Mouse (Mus musculus): Measurements from ENCODE around the gene Slx4. TPM values are rescaled to one million over a fixed set of nuclear protein-coding genes. Genes with fewer than 3 reads are reported as not detected.

The Slx4 gene
- 21.5 and 23.3 TPM in 2 replicates for polyA plus RNA-seq (2015; fragmentation: Nextera tagmentation; extraction: Ambion mirVana)

- H3K4me1 ChIP-seq (replicated peaks), result peaks cover 24% of the 10 kb centered on the region
- 2% methylated on average over 56 of the region's 58 CpGs for WGBS
- peak within 1 kb of the TSS; percentile 87 for H3K4me2 ChIP-seq
- H3K4me3 ChIP-seq, result peak within 1 kb of the TSS; percentile 84
- peak; percentile 97 for ATAC-seq (ENCODE audit: low FRiP score)
- peak within 1 kb of the TSS; percentile 84 for H3K9ac ChIP-seq
- peak within 1 kb of the TSS; percentile 92 for H3K27ac ChIP-seq
- H3K9me3 ChIP-seq, result no peaks in the 10 kb centered on the region
- no peaks in the 10 kb centered on the region for H3K27me3 ChIP-seq
- peaks cover 27% of the 10 kb centered on the region for H3K36me3 ChIP-seq
These were observed at the start of gene Slx4 for GRCm38 (mm10) chr16:4003489-4004398. Gene Slx4, minus strand, starts transcription at chr16:4003770.

- peaks cover 88% of the 10 kb centered on the region for H3K36me3 ChIP-seq
These were observed 49.0 kb upstream of the Slx4 start for GRCm38 (mm10) chr16:4052601-4053000.

GRCm38 (mm10) chr16:4045524-4045923 is 42.0 kb upstream of the Slx4 start:
- Histone ChIP-seq H3K4me1 (replicated peaks) (no peaks in the 10 kb centered on the region), H3K9ac (no peak overlapping the region), H3K27me3 (no peaks in the 10 kb centered on the region), H3K9me3 (no peaks in the 10 kb centered on the region), H3K36me3 (peaks cover 84% of the 10 kb centered on the region), H3K4me3 (no peak overlapping the region), H3K27ac (no peak overlapping the region), H3K4me2 (no peak overlapping the region)
- WGBS, result 86% methylated on average over 4 of the region's 4 CpGs
- no peak for ATAC-seq (ENCODE audit: low FRiP score)

More at GRCm38 (mm10) chr16:4052601-4053000, 49.0 kb upstream of the Slx4 start:
- Histone ChIP-seq H3K4me3 (no peak overlapping the region), H3K27ac (no peak overlapping the region), H3K27me3 (no peaks in the 10 kb centered on the region), H3K4me1 (replicated peaks) (no peaks in the 10 kb centered on the region), H3K9ac (no peak overlapping the region), H3K4me2 (no peak overlapping the region), H3K9me3 (no peaks in the 10 kb centered on the region)
- WGBS, result 92% methylated on average over 4 of the region's 4 CpGs
- no peak for ATAC-seq (ENCODE audit: low FRiP score)

GRCm38 (mm10) chr16:4044093-4044492 is 40.5 kb upstream of the Slx4 start:
- Histone ChIP-seq H3K36me3 (peaks cover 84% of the 10 kb centered on the region), H3K4me2 (no peak overlapping the region), H3K4me3 (no peak overlapping the region), H3K4me1 (replicated peaks) (no peaks in the 10 kb centered on the region), H3K27ac (no peak overlapping the region), H3K9me3 (no peaks in the 10 kb centered on the region), H3K9ac (no peak overlapping the region; the same call in 1 of the 2 replicates), H3K27me3 (no peaks in the 10 kb centered on the region)
- 91% methylated on average over 2 of the region's 2 CpGs for WGBS
- no peak for ATAC-seq (ENCODE audit: low FRiP score)

GRCm38 (mm10) chr16:4041646-4042045 is 38.1 kb upstream of the Slx4 start:
- Histone ChIP-seq H3K27ac (no peak overlapping the region), H3K36me3 (peaks cover 83% of the 10 kb centered on the region), H3K4me3 (no peak overlapping the region), H3K9me3 (no peaks in the 10 kb centered on the region), H3K4me2 (no peak overlapping the region), H3K4me1 (replicated peaks) (no peaks in the 10 kb centered on the region), H3K27me3 (no peaks in the 10 kb centered on the region), H3K9ac (no peak overlapping the region)
- no peak for ATAC-seq (ENCODE audit: low FRiP score)
- 97% methylated on average over 4 of the region's 4 CpGs for WGBS

GRCm38 (mm10) chr16:4040206-4040605 is 36.6 kb upstream of the Slx4 start:
- Histone ChIP-seq H3K9me3 (no peaks in the 10 kb centered on the region), H3K9ac (no peak overlapping the region), H3K27me3 (no peaks in the 10 kb centered on the region), H3K4me1 (replicated peaks) (no peaks in the 10 kb centered on the region), H3K27ac (no peak overlapping the region), H3K4me3 (no peak overlapping the region), H3K36me3 (peaks cover 75% of the 10 kb centered on the region), H3K4me2 (no peak overlapping the region)
- ATAC-seq (ENCODE audit: low FRiP score), result no peak
- 92% methylated on average over 5 of the region's 5 CpGs for WGBS

GRCm38 (mm10) chr16:4037690-4038089 is 34.1 kb upstream of the Slx4 start:
- Histone ChIP-seq H3K27ac (no peak overlapping the region), H3K36me3 (peaks cover 55% of the 10 kb centered on the region), H3K4me2 (no peak overlapping the region), H3K4me1 (replicated peaks) (no peaks in the 10 kb centered on the region), H3K4me3 (no peak overlapping the region), H3K27me3 (no peaks in the 10 kb centered on the region), H3K9ac (no peak overlapping the region), H3K9me3 (no peaks in the 10 kb centered on the region)
- WGBS, result 98% methylated on average over 7 of the region's 7 CpGs
- ATAC-seq (ENCODE audit: low FRiP score), result no peak

- peaks cover 48% of the 10 kb centered on the region for H3K36me3 ChIP-seq
- no peak for ATAC-seq (ENCODE audit: low FRiP score)
- H3K27ac ChIP-seq, result no peak within 1 kb of the TSS
- H3K9ac ChIP-seq, result no peak within 1 kb of the TSS
- H3K27me3 ChIP-seq, result no peaks in the 10 kb centered on the region
- WGBS, result 90% methylated on average over 5 of the region's 5 CpGs
- H3K4me1 ChIP-seq (replicated peaks), result no peaks in the 10 kb centered on the region
- H3K4me2 ChIP-seq, result no peak within 1 kb of the TSS
- no peak within 1 kb of the TSS for H3K4me3 ChIP-seq
- H3K9me3 ChIP-seq, result no peaks in the 10 kb centered on the region
These were observed 33.2 kb upstream of the Slx4 start, which contains the start of gene Dnase1 for GRCm38 (mm10) chr16:4036807-4037206. Gene Dnase1, plus strand, starts transcription at chr16:4036942.

- WGBS, result 98% methylated on average over 2 of the region's 2 CpGs
- no peaks in the 10 kb centered on the region for H3K27me3 ChIP-seq
- no peak overlapping the region for H3K9ac ChIP-seq
- H3K4me2 ChIP-seq, result no peak overlapping the region
- H3K9me3 ChIP-seq, result no peaks in the 10 kb centered on the region
- no peaks in the 10 kb centered on the region for H3K4me1 ChIP-seq (replicated peaks)
- no peak overlapping the region for H3K4me3 ChIP-seq
- peaks cover 42% of the 10 kb centered on the region for H3K36me3 ChIP-seq
- no peak overlapping the region for H3K27ac ChIP-seq
- no peak for ATAC-seq (ENCODE audit: low FRiP score)
These were observed 32.0 kb upstream of the Slx4 start for GRCm38 (mm10) chr16:4035575-4035974.

GRCm38 (mm10) chr16:4034476-4034875 is 30.9 kb upstream of the Slx4 start:
- Histone ChIP-seq H3K9me3 (no peaks in the 10 kb centered on the region), H3K27me3 (no peaks in the 10 kb centered on the region), H3K4me1 (replicated peaks) (no peaks in the 10 kb centered on the region), H3K4me3 (no peak overlapping the region), H3K27ac (no peak overlapping the region), H3K36me3 (peaks cover 31% of the 10 kb centered on the region), H3K9ac (no peak overlapping the region), H3K4me2 (no peak overlapping the region)
- no peak for ATAC-seq (ENCODE audit: low FRiP score)
- 81% methylated on average over 3 of the region's 3 CpGs for WGBS

- Histone ChIP-seq H3K9ac (no peak overlapping the region), H3K4me1 (replicated peaks) (no peaks in the 10 kb centered on the region), H3K9me3 (0 out of 2 replicates have a peak, but pooled peaks cover 1% of the 10 kb centered on the region), H3K27ac (no peak overlapping the region), H3K4me2 (no peak overlapping the region), H3K36me3 (peaks cover 26% of the 10 kb centered on the region), H3K27me3 (no peaks in the 10 kb centered on the region), H3K4me3 (no peak overlapping the region)
- 66% methylated on average over 5 of the region's 5 CpGs for WGBS
- ATAC-seq (ENCODE audit: low FRiP score), result no peak
These were observed 30.4 kb upstream of the Slx4 start for GRCm38 (mm10) chr16:4033971-4034370.

GRCm38 (mm10) chr16:4032341-4032748 is 28.8 kb upstream of the Slx4 start:
- Histone ChIP-seq H3K9ac (no peak overlapping the region), H3K4me1 (replicated peaks) (no peaks in the 10 kb centered on the region), H3K4me2 (no peak overlapping the region), H3K27me3 (no peaks in the 10 kb centered on the region), H3K36me3 (peaks cover 11% of the 10 kb centered on the region), H3K27ac (no peak overlapping the region), H3K9me3 (0 out of 2 replicates have a peak, but pooled peaks cover 3% of the 10 kb centered on the region), H3K4me3 (no peak overlapping the region)
- no peak for ATAC-seq (ENCODE audit: low FRiP score)
- 89% methylated on average over 6 of the region's 6 CpGs for WGBS

All from hindbrain, embryonic 13.5 days (tissue).